Mouse (Mus musculus) heart, postnatal 0 days (tissue): ENCODE measurements around the gene Xpnpep3.

Experiments used
- CTCF ChIP-seq: IDR thresholded peaks from 2 replicates; pipeline ENCODE4 v1.5.1; 2016; ENCODE audit warnings: antibody characterized with exemption, control low read depth, low read depth
- EP300 ChIP-seq: IDR thresholded peaks from 2 replicates; pipeline ENCODE4 v1.6.1; 2016; ENCODE audit warnings: antibody characterized with exemption, low read depth

- TF ChIP-seq EP300 (no peak), CTCF (no peak)
Observed at GRCm38 (mm10) chr15:81399297-81399637, 671 bp upstream of the Xpnpep3 start.
